Mouse (Mus musculus): Measurements from ENCODE around the gene Trappc3l. TPM values are rescaled to one million over a fixed set of nuclear protein-coding genes. Genes with fewer than 3 reads are reported as not detected.
A peak's percentile ranks its signal among the peaks of the same experiment; 100 is the strongest.
"Not testable (repeated sequence)": the region's sequence is repeated elsewhere in the genome, so short reads cannot be mapped to it uniquely, and the experiment has no call there.

The Trappc3l gene
- not detected in 2 replicates for polyA plus RNA-seq (2016; fragmentation: Nextera tagmentation; extraction: Ambion mirVana)

- Histone ChIP-seq H3K27ac (replicated peaks) (no peak within 1 kb of the TSS), H3K27me3 (replicated peaks; ENCODE audit: low read depth, poor library complexity, severe bottlenecking) (no peaks in the 10 kb centered on the region), H3K4me3 (no peak within 1 kb of the TSS), H3K4me1 (peaks cover 6% of the 10 kb centered on the region; the same call in 1 of the 2 replicates), H3K36me3 (replicated peaks) (no peaks in the 10 kb centered on the region), H3K9me3 (no peaks in the 10 kb centered on the region)
- 67% methylated on average over 3 of the region's 3 CpGs for WGBS
- no peak for DNase-seq (ENCODE audit: low spot score)
Measured at GRCm38 (mm10) chr10:34037401-34037800, at the start of gene Trappc3l. Gene Trappc3l (plus strand): TSS chr10:34037597.

- not testable (repeated sequence) for H3K4me1 ChIP-seq; H3K27ac ChIP-seq (replicated peaks); DNase-seq (ENCODE audit: low spot score); H3K9me3 ChIP-seq; H3K27me3 ChIP-seq (replicated peaks; ENCODE audit: low read depth, poor library complexity, severe bottlenecking); H3K4me3 ChIP-seq
- H3K36me3 ChIP-seq (replicated peaks), result peaks cover 97% of the 10 kb centered on the region
- WGBS, result 89% methylated on average over 6 of the region's 8 CpGs
Measured at GRCm38 (mm10) chr10:33996686-33997085, 40.7 kb upstream of the Trappc3l start.

GRCm38 (mm10) chr10:33998397-33998796 is 39.0 kb upstream of the Trappc3l start:
- no peak overlapping the region for H3K4me3 ChIP-seq
- H3K9me3 ChIP-seq, result no peaks in the 10 kb centered on the region
- no peaks in the 10 kb centered on the region for H3K27me3 ChIP-seq (replicated peaks; ENCODE audit: low read depth, poor library complexity, severe bottlenecking)
- H3K4me1 ChIP-seq, result no peaks in the 10 kb centered on the region
- peaks cover 96% of the 10 kb centered on the region for H3K36me3 ChIP-seq (replicated peaks)
- no peak overlapping the region for H3K27ac ChIP-seq (replicated peaks)
- no peak for DNase-seq (ENCODE audit: low spot score)

- no peaks in the 10 kb centered on the region for H3K4me1 ChIP-seq
- WGBS, result 94% methylated on average over 4 of the region's 4 CpGs
- DNase-seq (ENCODE audit: low spot score), result no peak
- no peaks in the 10 kb centered on the region for H3K27me3 ChIP-seq (replicated peaks; ENCODE audit: low read depth, poor library complexity, severe bottlenecking)
- H3K27ac ChIP-seq (replicated peaks), result no peak overlapping the region
- H3K36me3 ChIP-seq (replicated peaks), result peaks cover 46% of the 10 kb centered on the region
- H3K4me3 ChIP-seq, result no peak overlapping the region
- H3K9me3 ChIP-seq, result no peaks in the 10 kb centered on the region
Measured at GRCm38 (mm10) chr10:34012581-34012980, 24.8 kb upstream of the Trappc3l start.

GRCm38 (mm10) chr10:34013241-34013640 is 24.2 kb upstream of the Trappc3l start:
- no peak overlapping the region for H3K27ac ChIP-seq (replicated peaks)
- 67% methylated on average over 2 of the region's 2 CpGs for WGBS
- DNase-seq (ENCODE audit: low spot score), result no peak
- H3K36me3 ChIP-seq (replicated peaks), result peaks cover 39% of the 10 kb centered on the region
- H3K9me3 ChIP-seq, result no peaks in the 10 kb centered on the region
- no peak overlapping the region for H3K4me3 ChIP-seq
- H3K27me3 ChIP-seq (replicated peaks; ENCODE audit: low read depth, poor library complexity, severe bottlenecking), result no peaks in the 10 kb centered on the region
- peaks cover 6% of the 10 kb centered on the region for H3K4me1 ChIP-seq

GRCm38 (mm10) chr10:34018746-34019301 is 18.6 kb upstream of the Trappc3l start:
- peak overlapping the region; percentile 94 for H3K4me3 ChIP-seq
- H3K27ac ChIP-seq (replicated peaks), result peak overlapping the region; percentile 93
- no peaks in the 10 kb centered on the region for H3K27me3 ChIP-seq (replicated peaks; ENCODE audit: low read depth, poor library complexity, severe bottlenecking)
- peaks cover 18% of the 10 kb centered on the region; the same call in 1 of the 2 replicates for H3K36me3 ChIP-seq (replicated peaks)
- H3K4me1 ChIP-seq, result peaks cover 18% of the 10 kb centered on the region
- H3K9me3 ChIP-seq, result no peaks in the 10 kb centered on the region
- WGBS, result under 1% methylated on average over 21 of the region's 21 CpGs
- DNase-seq (ENCODE audit: low spot score), result peak; percentile 33

- Histone ChIP-seq H3K27me3 (replicated peaks; ENCODE audit: low read depth, poor library complexity, severe bottlenecking) (no peaks in the 10 kb centered on the region), H3K27ac (replicated peaks) (peak within 1 kb of the TSS; percentile 93), H3K36me3 (replicated peaks) (peaks cover 16% of the 10 kb centered on the region; the same call in 1 of the 2 replicates), H3K4me3 (peak within 1 kb of the TSS; percentile 94), H3K4me1 (peaks cover 18% of the 10 kb centered on the region), H3K9me3 (no peaks in the 10 kb centered on the region)
- peak; percentile 99 for DNase-seq (ENCODE audit: low spot score)
- under 1% methylated on average over 82 of the region's 82 CpGs for WGBS
Measured at GRCm38 (mm10) chr10:34019302-34020075, 17.9 kb upstream of the Trappc3l start, which contains the start of gene Rwdd1. Gene Rwdd1 (minus strand): TSS chr10:34019624.

GRCm38 (mm10) chr10:34030322-34030721 is 7.1 kb upstream of the Trappc3l start:
- WGBS, result 79% methylated on average over 5 of the region's 5 CpGs
- no peak for DNase-seq (ENCODE audit: low spot score)
- no peaks in the 10 kb centered on the region for H3K9me3 ChIP-seq
- peaks cover 6% of the 10 kb centered on the region; the same call in 1 of the 2 replicates for H3K4me1 ChIP-seq
- no peaks in the 10 kb centered on the region for H3K27me3 ChIP-seq (replicated peaks; ENCODE audit: low read depth, poor library complexity, severe bottlenecking)
- H3K27ac ChIP-seq (replicated peaks), result no peak overlapping the region
- H3K36me3 ChIP-seq (replicated peaks), result no peaks in the 10 kb centered on the region
- H3K4me3 ChIP-seq, result no peak overlapping the region

- Histone ChIP-seq H3K4me3 (peak overlapping the region; percentile 25; the same call in 1 of the 2 replicates), H3K27ac (replicated peaks) (no peak overlapping the region; the same call in 1 of the 2 replicates), H3K36me3 (replicated peaks) (no peaks in the 10 kb centered on the region), H3K4me1 (peaks cover 6% of the 10 kb centered on the region; the same call in 1 of the 2 replicates), H3K27me3 (replicated peaks; ENCODE audit: low read depth, poor library complexity, severe bottlenecking) (no peaks in the 10 kb centered on the region), H3K9me3 (no peaks in the 10 kb centered on the region)
- 23% methylated on average over 22 of the region's 22 CpGs for WGBS
- DNase-seq (ENCODE audit: low spot score), result peak; percentile 86
Measured at GRCm38 (mm10) chr10:34033630-34034305, 3.6 kb upstream of the Trappc3l start.

- H3K4me3 ChIP-seq, result no peak overlapping the region
- H3K27me3 ChIP-seq (replicated peaks; ENCODE audit: low read depth, poor library complexity, severe bottlenecking), result no peaks in the 10 kb centered on the region
- peak; percentile 21 for DNase-seq (ENCODE audit: low spot score)
- no peaks in the 10 kb centered on the region for H3K36me3 ChIP-seq (replicated peaks)
- no peaks in the 10 kb centered on the region for H3K9me3 ChIP-seq
- 15% methylated on average over 5 of the region's 5 CpGs for WGBS
- peaks cover 6% of the 10 kb centered on the region; the same call in 1 of the 2 replicates for H3K4me1 ChIP-seq
- H3K27ac ChIP-seq (replicated peaks), result no peak overlapping the region
Measured at GRCm38 (mm10) chr10:34036587-34036986, 810 bp upstream of the Trappc3l start.

GRCm38 (mm10) chr10:34044210-34044609 is 6.8 kb downstream of the Trappc3l start, which contains the start of gene Calhm4:
Gene Calhm4 (minus strand): TSS chr10:34044310.
- Histone ChIP-seq H3K27ac (replicated peaks) (no peak within 1 kb of the TSS), H3K4me3 (no peak within 1 kb of the TSS), H3K9me3 (no peaks in the 10 kb centered on the region), H3K27me3 (replicated peaks; ENCODE audit: low read depth, poor library complexity, severe bottlenecking) (no peaks in the 10 kb centered on the region), H3K36me3 (replicated peaks) (no peaks in the 10 kb centered on the region), H3K4me1 (no peaks in the 10 kb centered on the region)
- 84% methylated on average over 5 of the region's 5 CpGs for WGBS
- DNase-seq (ENCODE audit: low spot score), result no peak

GRCm38 (mm10) chr10:34053987-34054386 is 16.6 kb downstream of the Trappc3l start:
- no peaks in the 10 kb centered on the region for H3K27me3 ChIP-seq (replicated peaks; ENCODE audit: low read depth, poor library complexity, severe bottlenecking)
- no peaks in the 10 kb centered on the region for H3K36me3 ChIP-seq (replicated peaks)
- no peaks in the 10 kb centered on the region for H3K4me1 ChIP-seq
- DNase-seq (ENCODE audit: low spot score), result no peak
- no peak overlapping the region for H3K4me3 ChIP-seq
- 90% methylated on average over 2 of the region's 2 CpGs for WGBS
- H3K9me3 ChIP-seq, result no peaks in the 10 kb centered on the region
- H3K27ac ChIP-seq (replicated peaks), result no peak overlapping the region
